Comparison of ENCODE assay signal across 9 mouse cellular contexts in the genomic region with DNA sequence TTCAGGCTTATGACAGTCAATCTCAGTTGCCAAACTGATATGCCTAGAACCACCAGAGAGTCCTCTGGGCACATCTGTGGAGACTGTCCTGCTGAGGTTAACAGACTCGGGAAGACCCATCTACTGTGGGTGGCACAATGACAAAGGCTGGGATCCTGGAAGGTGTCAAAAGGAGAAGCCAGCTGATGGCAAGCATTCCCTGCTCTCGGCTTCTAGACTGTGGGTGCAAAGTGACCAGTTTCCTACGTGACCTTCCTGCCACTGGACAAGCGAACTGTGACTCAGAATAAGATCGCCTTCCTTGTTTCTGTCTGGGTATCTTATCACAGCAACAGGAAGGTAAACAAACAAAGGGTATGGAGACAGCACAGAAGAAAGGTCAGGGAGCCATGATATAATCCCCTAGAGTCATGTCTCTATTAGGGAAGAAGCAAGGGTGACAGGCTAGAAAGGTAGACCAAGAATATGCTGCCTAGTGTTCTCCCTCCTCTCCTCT. TPM values are rescaled to one million over a fixed set of nuclear protein-coding genes. Genes with fewer than 3 reads are reported as not detected.
DNase-seq lines count a peak whose midpoint lies in the region; ATAC-seq and TF ChIP-seq lines count a peak whose summit lies in the region.
"Had no signal": no experiment of that assay in that cellular context is flagged by ENCODE, and none has a peak within 500 bp of the region (broad histone marks: within the 10 kb centered on the region; RNA-seq: fewer than 3 reads in every experiment).

No protein-coding gene starts in this region.

- no peak overlapping the region for H3ac ChIP-seq in myocyte (ENCODE audit: control insufficient read depth, insufficient read length)

- H3K9me3 ChIP-seq in kidney, embryonic 15.5 days (replicated peaks): no peaks in the 10 kb centered on the region
- no peaks in the 10 kb centered on the region for H3K9me3 ChIP-seq in forebrain, postnatal 0 days (ENCODE audit: low read length)
- H3K9me3 ChIP-seq in intestine, embryonic 16.5 days (ENCODE audit: control insufficient read depth, low read length): no peaks in the 10 kb centered on the region

- ATAC-seq in kidney, embryonic 15.5 days (replicated peaks; ENCODE audit: low FRiP score): no peak
- ATAC-seq in forebrain, postnatal 0 days: no peak
- ATAC-seq in intestine, embryonic 16.5 days: no peak

- H3K4me2 ChIP-seq in kidney, embryonic 15.5 days: peak overlapping the region; percentile 66; the same call in 1 of the 2 replicates
- peak overlapping the region; percentile 76; the same call in 1 of the 2 replicates for H3K4me2 ChIP-seq in forebrain, postnatal 0 days (ENCODE audit: low read depth)
- peak overlapping the region; percentile 61 for H3K4me2 ChIP-seq in intestine, embryonic 16.5 days (ENCODE audit: low read depth, low read length)
- peak overlapping the region; percentile 79 for H3K4me2 ChIP-seq in myocyte (ENCODE audit: low read depth)

- H3K27me3 ChIP-seq in kidney, embryonic 15.5 days: no peaks in the 10 kb centered on the region
- H3K27me3 ChIP-seq in forebrain, postnatal 0 days (ENCODE audit: insufficient read depth, low read length): no peaks in the 10 kb centered on the region
- H3K27me3 ChIP-seq in intestine, embryonic 16.5 days (replicated peaks; ENCODE audit: control insufficient read depth, insufficient read depth, low read length): no peaks in the 10 kb centered on the region
- no peaks in the 10 kb centered on the region for H3K27me3 ChIP-seq in myocyte (ENCODE audit: control insufficient read depth, insufficient read depth, insufficient read length)
- H3K27me3 ChIP-seq in thymus, adult 2 months (ENCODE audit: control insufficient read depth, insufficient read depth, low read length): no peaks in the 10 kb centered on the region

- DNase-seq in kidney, adult 8-10 months: no peak
- no peak for DNase-seq in forebrain, postnatal 0 days
- DNase-seq in thymus, adult 2 months: no peak
- DNase-seq in spleen, postnatal 14 days (ENCODE audit: low spot score in 2 of 2): no peak
- DNase-seq: heart, adult 2 months; left cerebral cortex, postnatal 4 days had no signal

- H3K9ac ChIP-seq in kidney, embryonic 15.5 days: no peak overlapping the region
- H3K9ac ChIP-seq in forebrain, postnatal 0 days: no peak overlapping the region
- H3K9ac ChIP-seq in intestine, embryonic 16.5 days (ENCODE audit: low read depth, low read length): no peak overlapping the region

- no peak overlapping the region for H3K27ac ChIP-seq in kidney, embryonic 15.5 days
- no peak overlapping the region for H3K27ac ChIP-seq in forebrain, postnatal 0 days (ENCODE audit: low read depth, low read length)
- no peak overlapping the region for H3K27ac ChIP-seq in intestine, embryonic 16.5 days (ENCODE audit: low read length)
- H3K27ac ChIP-seq in thymus, adult 2 months (ENCODE audit: control insufficient read depth, insufficient read depth, low read length): no peak overlapping the region
- H3K27ac ChIP-seq: heart, adult 2 months had no signal

- H3K4me3 ChIP-seq in kidney, embryonic 15.5 days (replicated peaks): peak overlapping the region; percentile 98; the same call in 1 of the 2 replicates
- no peak overlapping the region for H3K4me3 ChIP-seq in forebrain, postnatal 0 days (ENCODE audit: low read depth, low read length)
- H3K4me3 ChIP-seq in intestine, embryonic 16.5 days (ENCODE audit: low read length): no peak overlapping the region
- peak overlapping the region; percentile 92 for H3K4me3 ChIP-seq in myocyte
- H3K4me3 ChIP-seq in thymus, adult 2 months (ENCODE audit: control insufficient read depth, insufficient read depth, low read length): no peak overlapping the region

- no peak for TF ChIP-seq POLR2A in myocyte (IDR thresholded peaks at IDR 0.05; ENCODE audit: insufficient read length, low read depth)
- TF ChIP-seq POLR2A in thymus, adult 2 months (IDR thresholded peaks at IDR 0.05; ENCODE audit: control insufficient read depth, extremely low read depth, insufficient read depth, low read length, poor library complexity): no peak

- peaks cover 16% of the 10 kb centered on the region; the same call in 1 of the 2 replicates for H3K4me1 ChIP-seq in kidney, embryonic 15.5 days
- peaks cover 18% of the 10 kb centered on the region for H3K4me1 ChIP-seq in forebrain, postnatal 0 days (ENCODE audit: insufficient read depth)
- peaks cover 9% of the 10 kb centered on the region; the same call in 1 of the 2 replicates for H3K4me1 ChIP-seq in intestine, embryonic 16.5 days (ENCODE audit: control insufficient read depth, insufficient read depth, low read length)
- no peaks in the 10 kb centered on the region for H3K4me1 ChIP-seq in thymus, adult 2 months (replicated peaks; ENCODE audit: control insufficient read depth, insufficient read depth, low read length)

- peaks cover 33% of the 10 kb centered on the region for H3K36me3 ChIP-seq in kidney, embryonic 15.5 days
- H3K36me3 ChIP-seq in forebrain, postnatal 0 days (ENCODE audit: insufficient read depth): peaks cover 16% of the 10 kb centered on the region
- H3K36me3 ChIP-seq in intestine, embryonic 16.5 days (ENCODE audit: control insufficient read depth, insufficient read depth, low read length): peaks cover 6% of the 10 kb centered on the region
- peaks cover 3% of the 10 kb centered on the region for H3K36me3 ChIP-seq in myocyte (ENCODE audit: control insufficient read depth, insufficient read depth)
- H3K36me3 ChIP-seq in thymus, adult 2 months (ENCODE audit: control insufficient read depth, insufficient read depth, low read length): peaks cover 20% of the 10 kb centered on the region

- WGBS in kidney, embryonic 15.5 days: 29% methylated on average over 5 of the region's 5 CpGs
- 79% methylated on average over 5 of the region's 5 CpGs for WGBS in forebrain, postnatal 0 days
- 42% methylated on average over 5 of the region's 5 CpGs for WGBS in intestine, embryonic 16.5 days
- WGBS in thymus, adult 2 months: 95% methylated on average over 5 of the region's 5 CpGs

- peaks cover 53% of the 10 kb centered on the region for H3K79me2 ChIP-seq in myocyte (ENCODE audit: control insufficient read depth, insufficient read depth)

- no peak for TF ChIP-seq CTCF in forebrain, postnatal 0 days (IDR thresholded peaks at IDR 0.05; ENCODE audit: low read depth)
- no peak for TF ChIP-seq CTCF in thymus, adult 2 months (IDR thresholded peaks at IDR 0.05; ENCODE audit: borderline replicate concordance, control insufficient read depth, extremely low read depth, insufficient read depth, low read length, poor library complexity)

TF ChIP-seq in myocyte, 11 proteins besides CTCF, POLR2A, EP300 and RAD21:
- TF ChIP-seq REST (IDR thresholded peaks at IDR 0.05; ENCODE audit: insufficient read depth, insufficient read length) (no peak), MYOD1 (IDR thresholded peaks at IDR 0.05; ENCODE audit: control insufficient read depth in 1 of 3, insufficient read length in 2 of 3, low read depth in 2 of 3) (no peak), USF1 (IDR thresholded peaks at IDR 0.05; ENCODE audit: low read depth) (no peak), MYOG (IDR thresholded peaks at IDR 0.05; ENCODE audit: control insufficient read depth in 1 of 3, insufficient read depth in 1 of 3, insufficient read length in 2 of 3, low read depth in 2 of 3) (no peak), MAX (IDR thresholded peaks at IDR 0.05; ENCODE audit: low read depth) (no peak), TCF3 (IDR thresholded peaks at IDR 0.05; ENCODE audit: insufficient read length, low read depth) (no peak), POLR2AphosphoS2 (IDR thresholded peaks at IDR 0.05; ENCODE audit: insufficient read length, low read depth) (no peak), E2F4 (IDR thresholded peaks at IDR 0.05; ENCODE audit: insufficient read depth) (no peak), CEBPB (IDR thresholded peaks at IDR 0.05; ENCODE audit: insufficient read depth, poor library complexity, severe bottlenecking) (no peak)
TF ChIP-seq in myocyte: peak in this region for 0.

RNA-seq across cellular contexts. Expression of a gene that starts 1.4 kb away (rescaled TPM):
- polyA plus RNA-seq in kidney, embryonic 15.5 days (2015; fragmentation: Nextera tagmentation; extraction: Ambion mirVana): 81.7 and 84.0 TPM in 2 replicates
- total RNA-seq in forebrain, postnatal 0 days (2014; rRNA removed): 43.6 and 43.7 TPM in 2 replicates
- 51.0 and 61.0 TPM in 2 replicates for polyA plus RNA-seq in forebrain, postnatal 0 days (2015; fragmentation: Nextera tagmentation; extraction: Ambion mirVana)
- 89.6 and 90.5 TPM in 2 replicates for polyA plus RNA-seq in intestine, embryonic 16.5 days (2015; fragmentation: Nextera tagmentation; extraction: Ambion mirVana)
- 28.7 TPM for polyA plus RNA-seq in myocyte (2012; fragmentation: generic; extraction: Trizol)
- 33.4 and 40.2 TPM in 2 replicates for polyA plus RNA-seq in thymus, adult 2 months (2012; rRNA removed)

RNA-seq across cellular contexts. Expression of a gene that starts 1.5 kb away (rescaled TPM):
- 46.6 and 50.0 TPM in 2 replicates for polyA plus RNA-seq in kidney, embryonic 15.5 days (2015; fragmentation: Nextera tagmentation; extraction: Ambion mirVana)
- 40.7 and 49.9 TPM in 2 replicates for total RNA-seq in forebrain, postnatal 0 days (2014; rRNA removed)
- polyA plus RNA-seq in forebrain, postnatal 0 days (2015; fragmentation: Nextera tagmentation; extraction: Ambion mirVana): 33.2 and 52.9 TPM in 2 replicates
- 36.1 and 37.6 TPM in 2 replicates for polyA plus RNA-seq in intestine, embryonic 16.5 days (2015; fragmentation: Nextera tagmentation; extraction: Ambion mirVana)
- polyA plus RNA-seq in myocyte (2012; fragmentation: generic; extraction: Trizol): 6.4 TPM
- polyA plus RNA-seq in thymus, adult 2 months (2012; rRNA removed): 18.9 and 20.6 TPM in 2 replicates

Comparison
In these comparisons a context has a peak if more than half of its experiments do, and no peak if none do; other contexts are left out.
1. H3K4me3 ChIP-seq: peak in kidney, embryonic 15.5 days (single experiment) and myocyte (single experiment); none in forebrain, postnatal 0 days (single experiment), intestine, embryonic 16.5 days (single experiment) and thymus, adult 2 months (single experiment).
2. Peak in every context shown above with its lines, with median percentiles within 50 percentile points of each other: H3K4me2 ChIP-seq.